Mouse (Mus musculus) CH12.LX (cell line): Measurements from ENCODE around the gene Lrmda.

Source experiments
- CTCF ChIP-seq, 2 experiments: IDR thresholded peaks in 1 of 2; conservative IDR thresholded peaks in 1 of 2; 2 replicates each; pipeline ENCODE4 v1.5.1; 2011 to 2012; ENCODE audit warnings: low read depth in 2 of 2, low read length in 2 of 2, improper control_type of control experiment in 1 of 2, inconsistent platforms in 1 of 2, mild to moderate bottlenecking in 1 of 2, moderate library complexity in 1 of 2
- E2F4 ChIP-seq: IDR thresholded peaks from 2 replicates; pipeline ENCODE4 v1.6.1; 2011; ENCODE audit warnings: low read depth, low read length, improper control_type of control experiment; ENCODE audit not compliant: insufficient replicate concordance
- EP300 ChIP-seq: IDR thresholded peaks from 2 replicates; pipeline ENCODE4 v1.6.1; 2011; ENCODE audit warnings: low read length, improper control_type of control experiment
- ETS1 ChIP-seq: conservative IDR thresholded peaks from 2 replicates; pipeline ENCODE4 v1.6.1; 2012; ENCODE audit warnings: low read depth, mild to moderate bottlenecking, inconsistent platforms, low read length, improper control_type of control experiment, moderate library complexity
- MAX ChIP-seq: IDR thresholded peaks from 2 replicates; pipeline ENCODE4 v1.6.1; 2011; ENCODE audit warnings: low read length, improper control_type of control experiment
- NRF1 ChIP-seq: IDR thresholded peaks from 2 replicates; pipeline ENCODE4 v1.6.1; 2014; ENCODE audit warnings: low read depth, mild to moderate bottlenecking, inconsistent platforms, low read length, improper control_type of control experiment, moderate library complexity

GRCm38 (mm10) chr14:22597508-22597907, 578.0 kb downstream of the Lrmda start:
- no peak for TF ChIP-seq E2F4
- TF ChIP-seq NRF1, result no peak
- no peak for TF ChIP-seq MAX
- no peak for TF ChIP-seq CTCF (conservative IDR thresholded peaks at IDR 0.05 in 1 of 2, IDR thresholded peaks at IDR 0.05 in 1 of 2; ENCODE audit: low read depth in 2 of 2, low read length in 2 of 2)
- TF ChIP-seq EP300, result no peak
- no peak for TF ChIP-seq ETS1
